Mouse (Mus musculus) spleen, adult 2 months (tissue): ENCODE results near the gene Olfr644.

Source experiments
- CTCF ChIP-seq: fragments of 200-500 bp; IDR thresholded peaks from 2 replicates; pipeline ENCODE4 v1.5.1; 2011; ENCODE audit warnings: mild to moderate bottlenecking, inconsistent platforms; ENCODE audit not compliant: insufficient read depth, insufficient read length, insufficient replicate concordance; ENCODE audit errors: extremely low read depth
- POLR2A ChIP-seq: fragments of 200-500 bp; IDR thresholded peaks from 2 replicates; pipeline ENCODE4 v1.6.1; 2011; ENCODE audit warnings: low read depth, low read length, inconsistent platforms

- no peak for TF ChIP-seq CTCF
- no peak for TF ChIP-seq POLR2A
These were observed 52.7 kb downstream of the Olfr644 start for GRCm38 (mm10) chr7:104018953-104019352.
